Mouse (Mus musculus) lung, embryonic 14.5 days (tissue): ENCODE measurements around the gene Mki67. TPM values are rescaled to one million over a fixed set of nuclear protein-coding genes. Genes with fewer than 3 reads are reported as not detected.

Experiments used
- ATAC-seq: fragments of 200-750 bp; cut with Nextera tagmentation; 2 replicates; pipeline ENCODE4 v1.8.0; 2017; ENCODE audit warnings: mild to moderate bottlenecking, moderate TSS enrichment, moderate library complexity; ENCODE audit not compliant: insufficient read depth
- DNase-seq: peaks from one replicate; pipeline ENCODE4 v3.0.0-alpha.2; 2015
- H3K27ac ChIP-seq: fragments of 300-500 bp; sonication (generic); 2 replicates; pipeline ENCODE4 v1.5.1; 2014; ENCODE audit warnings: low read depth, mild to moderate bottlenecking, moderate library complexity
- H3K27me3 ChIP-seq: fragments of 300-500 bp; sonication (generic); 2 replicates; pipeline ENCODE4 v1.6.1; 2014; ENCODE audit warnings: low read length, control low read depth; ENCODE audit not compliant: insufficient read depth
- H3K36me3 ChIP-seq: fragments of 300-500 bp; sonication (generic); 2 replicates; pipeline ENCODE4 v1.6.1; 2014; ENCODE audit warnings: control low read depth; ENCODE audit not compliant: insufficient read depth
- H3K4me1 ChIP-seq: fragments of 300-500 bp; sonication (generic); 2 replicates; pipeline ENCODE4 v1.6.1; 2014; ENCODE audit warnings: antibody characterized with exemption, control low read depth; ENCODE audit not compliant: insufficient read depth
- H3K4me2 ChIP-seq: fragments of 300-500 bp; sonication (generic); 2 replicates; pipeline ENCODE4 v1.6.1; 2014; ENCODE audit warnings: mild to moderate bottlenecking
- H3K4me3 ChIP-seq: fragments of 300-500 bp; sonication (generic); 2 replicates; pipeline ENCODE4 v1.5.1; 2014; ENCODE audit warnings: low read depth, low read length
- H3K9ac ChIP-seq: fragments of 300-500 bp; sonication (generic); 2 replicates; pipeline ENCODE4 v1.6.1; 2014
- H3K9me3 ChIP-seq: fragments of 300-500 bp; sonication (generic); 2 replicates; pipeline ENCODE4 v1.6.1; 2016; ENCODE audit warnings: low read depth, low read length, control low read depth
- CTCF ChIP-seq: IDR thresholded peaks from 2 replicates; pipeline ENCODE4 v1.5.1; 2016; ENCODE audit warnings: antibody characterized with exemption, low read depth
- WGBS: fragments of 180-500 bp; shearing (Covaris S2); extraction: QIAGEN DNeasy Blood & Tissue Kit; methylation state at CpG from one replicate; pipeline ENCODE4 v1.1.7; 2014; 5-methylcytosine and 5-hydroxymethylcytosine counted together
- polyA plus RNA-seq: library from polyadenylated mRNA; unstranded; fragments of >200 nt; fragmentation: Nextera tagmentation; extraction: Ambion mirVana; gene quantifications from 2 replicates; pipeline ENCODE4 v1.2.1, GENCODE M21; 2014

Mki67 gene
- polyA plus RNA-seq, 1 experiment from 2014 or later = 80.7 TPM

DNA sequence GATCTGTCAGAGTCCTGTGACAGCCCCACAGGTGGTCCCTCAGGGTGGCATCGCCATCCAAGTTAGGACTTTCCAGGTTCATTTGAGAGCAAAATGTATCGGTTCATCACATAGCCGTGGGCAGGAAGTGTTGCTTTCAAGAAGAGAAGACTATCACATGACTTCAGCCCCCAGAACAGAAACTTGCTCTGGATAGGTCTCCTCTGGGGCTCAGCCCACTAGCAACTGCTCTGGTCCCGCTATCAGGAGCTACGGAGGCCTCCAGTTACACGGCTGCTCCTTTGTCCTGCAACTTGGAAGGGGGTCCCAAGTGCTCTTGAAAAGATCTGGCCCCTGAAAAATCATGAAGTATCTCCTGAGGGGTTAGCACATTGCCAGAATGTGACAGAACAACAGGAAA lies 69.2 kb downstream of the Mki67 start:
- WGBS = 54% methylated on average over 6 of the region's 6 CpGs
- H3K9ac ChIP-seq = no peak overlapping the region
- ATAC-seq = peak; percentile 32; the same call in 1 of the 2 replicates
- no peaks in the 10 kb centered on the region for H3K4me1 ChIP-seq
- peak; percentile 53 for DNase-seq
- no peak overlapping the region for H3K4me2 ChIP-seq
- no peak overlapping the region for H3K27ac ChIP-seq
- no peaks in the 10 kb centered on the region for H3K27me3 ChIP-seq
- no peaks in the 10 kb centered on the region for H3K36me3 ChIP-seq
- H3K9me3 ChIP-seq = no peaks in the 10 kb centered on the region
- TF ChIP-seq CTCF = no peak
- no peak overlapping the region for H3K4me3 ChIP-seq

DNA sequence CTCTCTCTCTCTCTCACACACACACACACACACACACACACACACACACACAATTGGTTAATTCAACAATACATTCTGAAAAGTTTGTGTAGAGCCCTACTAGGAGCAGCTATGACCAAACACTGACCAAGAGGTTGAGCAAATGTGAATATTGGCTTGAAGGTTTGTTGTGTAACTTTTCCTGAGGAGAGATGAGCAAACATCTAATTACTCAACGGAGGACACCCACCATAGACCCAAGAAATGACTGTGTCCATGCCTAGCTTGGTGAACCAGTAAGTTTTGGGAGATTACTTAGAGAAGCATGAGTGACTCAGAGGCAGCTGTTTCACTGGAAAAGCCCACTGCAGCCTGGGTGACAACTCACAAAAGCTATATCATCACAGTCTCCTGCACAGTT lies 71.7 kb downstream of the Mki67 start:
- Histone ChIP-seq H3K4me3 (no peak overlapping the region), H3K4me2 (no peak overlapping the region), H3K36me3 (no peaks in the 10 kb centered on the region), H3K27me3 (no peaks in the 10 kb centered on the region), H3K9me3 (no peaks in the 10 kb centered on the region), H3K4me1 (no peaks in the 10 kb centered on the region), H3K27ac (no peak overlapping the region), H3K9ac (no peak overlapping the region)
- no peak for TF ChIP-seq CTCF
- WGBS = 83% methylated on average over 1 of the region's 1 CpGs
- ATAC-seq (no peak), DNase-seq (no peak)

DNA sequence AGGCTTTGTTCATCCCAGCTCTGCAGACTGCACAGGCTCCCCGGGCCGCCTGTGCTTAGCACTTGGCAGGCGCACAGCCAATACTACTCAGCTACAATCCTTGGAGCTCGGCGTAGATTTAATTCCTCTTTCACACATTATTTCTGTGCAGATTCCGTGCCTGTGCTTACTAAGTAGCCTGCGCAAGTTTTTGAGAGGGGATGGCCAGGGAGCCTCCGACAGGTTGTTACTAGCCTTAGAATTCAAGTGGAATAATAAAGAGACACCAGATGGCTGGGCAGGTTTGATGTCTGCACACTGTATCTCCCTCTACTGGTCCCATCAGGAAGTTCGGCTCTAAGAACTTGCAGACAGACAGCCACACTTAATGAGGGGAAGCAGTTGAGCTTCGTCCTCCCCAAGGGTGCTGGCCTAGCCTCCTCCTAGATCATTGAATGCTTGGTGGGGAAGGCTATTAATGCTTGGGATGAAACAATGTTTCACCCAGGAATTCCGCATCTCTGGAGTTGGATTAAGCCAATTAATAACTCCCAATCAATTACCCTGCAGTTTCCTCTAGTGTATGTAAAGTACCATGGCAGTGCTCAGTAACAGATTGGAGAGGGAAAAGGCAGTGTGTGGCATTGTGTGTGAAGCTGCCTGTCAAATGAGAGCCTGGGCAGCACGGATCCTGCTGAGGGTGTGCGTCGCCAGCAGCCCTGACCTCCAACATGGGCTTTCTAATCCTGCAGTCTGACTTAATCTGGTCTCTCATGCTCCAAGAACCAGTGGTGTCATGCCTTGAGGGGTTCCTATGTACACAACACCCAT lies 74.3 kb downstream of the Mki67 start:
- DNase-seq = peak; percentile 72
- H3K9ac ChIP-seq = no peak overlapping the region
- no peaks in the 10 kb centered on the region for H3K27me3 ChIP-seq
- TF ChIP-seq CTCF = peak; percentile 72
- H3K27ac ChIP-seq = no peak overlapping the region
- no peak for ATAC-seq
- no peaks in the 10 kb centered on the region for H3K4me1 ChIP-seq
- H3K4me2 ChIP-seq = no peak overlapping the region
- no peak overlapping the region for H3K4me3 ChIP-seq
- H3K9me3 ChIP-seq = no peaks in the 10 kb centered on the region
- H3K36me3 ChIP-seq = no peaks in the 10 kb centered on the region
- WGBS = 59% methylated on average over 14 of the region's 14 CpGs

Other genes with a start within 250 kb of the Mki67 start
- not detected in 2 replicates for gene Clrn3, start 187.7 kb downstream of the Mki67 start, polyA plus RNA-seq
- 2.3 and 2.5 TPM in 2 replicates for gene Ptpre, start 178.9 kb downstream of the Mki67 start, polyA plus RNA-seq